Mouse (Mus musculus) cortical plate, adult 2 months (tissue): ENCODE measurements around the gene Tyw5.

Source experiments
- CTCF ChIP-seq: fragments of 200-500 bp; IDR thresholded peaks from 2 replicates; pipeline ENCODE4 v1.5.1; 2011; ENCODE audit warnings: mild to moderate bottlenecking, control low read depth, low read length; ENCODE audit not compliant: insufficient read depth; ENCODE audit errors: extremely low read depth
- POLR2A ChIP-seq: fragments of 200-500 bp; IDR thresholded peaks from 2 replicates; pipeline ENCODE4 v1.6.1; 2011; ENCODE audit warnings: mild to moderate bottlenecking, low read length, control low read depth; ENCODE audit not compliant: insufficient read depth; ENCODE audit errors: extremely low read depth

DNA sequence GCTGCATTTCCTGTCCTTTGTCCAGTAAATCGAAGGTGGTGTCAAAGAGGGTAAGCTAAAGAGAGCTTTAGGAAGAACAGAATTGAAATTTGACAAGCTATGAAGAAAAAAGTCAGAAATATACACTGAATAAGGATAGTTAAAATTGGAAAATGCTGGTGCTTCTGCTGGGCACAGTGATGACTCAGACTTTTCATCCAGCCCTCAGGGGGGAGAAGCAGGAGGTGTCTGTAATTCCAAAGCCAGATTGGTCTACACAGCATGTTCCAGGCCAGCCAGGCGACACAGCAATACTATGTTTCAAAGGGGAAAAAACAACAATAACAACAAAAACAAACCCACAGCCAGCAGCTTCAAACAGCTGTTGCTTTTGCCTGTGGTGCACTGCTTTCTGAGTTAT, 6.5 kb upstream of the Tyw5 start:
- no peak for TF ChIP-seq POLR2A
- no peak for TF ChIP-seq CTCF
